Mouse (Mus musculus) left cerebral cortex, postnatal 36 days (tissue): Measurements from ENCODE around the gene Gpx7. TPM values are rescaled to one million over a fixed set of nuclear protein-coding genes. Genes with fewer than 3 reads are reported as not detected.

ENCODE experiments used
- DNase-seq, 2 experiments: peaks; one replicate each; pipeline ENCODE4 v3.0.0; 2021 to 2022; ENCODE audit warnings: low spot score in 2 of 2, mixed read lengths in 1 of 2
- intact Hi-C: fragments of 180-260 bp; cut with DNase I; formaldehyde crosslinking; loops from one replicate; pipeline ENCODE4 v1.15.1; 2025
- total RNA-seq, 2 experiments: library from RNA; stranded (reverse); gene quantifications; 2 replicates each; pipeline ENCODE4 v1.2.3; 2021

Gene Gpx7
- total RNA-seq, 2 experiments from 2014 or later, result 4.6 to 6.8 TPM

DNA sequence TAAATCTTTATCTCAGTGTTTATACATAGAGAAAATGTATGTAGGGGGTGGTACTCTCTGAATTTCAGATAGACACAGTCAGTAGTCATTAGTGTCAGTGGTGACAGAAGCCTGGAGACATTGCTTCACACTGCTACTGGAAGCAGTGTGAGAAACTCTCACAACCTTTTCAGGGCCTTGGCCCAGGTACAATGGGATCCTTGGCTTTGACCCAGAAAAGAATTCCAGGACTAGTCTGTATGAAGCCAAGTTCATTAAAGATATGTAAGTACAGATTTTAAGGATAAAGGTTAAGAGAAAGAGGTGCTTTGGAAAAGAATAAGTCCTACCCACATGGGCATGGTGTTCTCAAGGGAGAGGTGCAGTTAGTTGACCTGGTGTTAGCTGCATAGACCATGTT is 12.5 kb downstream of the Gpx7 start:
- no peak for DNase-seq
- intact Hi-C loops, result no loop called here

DNA sequence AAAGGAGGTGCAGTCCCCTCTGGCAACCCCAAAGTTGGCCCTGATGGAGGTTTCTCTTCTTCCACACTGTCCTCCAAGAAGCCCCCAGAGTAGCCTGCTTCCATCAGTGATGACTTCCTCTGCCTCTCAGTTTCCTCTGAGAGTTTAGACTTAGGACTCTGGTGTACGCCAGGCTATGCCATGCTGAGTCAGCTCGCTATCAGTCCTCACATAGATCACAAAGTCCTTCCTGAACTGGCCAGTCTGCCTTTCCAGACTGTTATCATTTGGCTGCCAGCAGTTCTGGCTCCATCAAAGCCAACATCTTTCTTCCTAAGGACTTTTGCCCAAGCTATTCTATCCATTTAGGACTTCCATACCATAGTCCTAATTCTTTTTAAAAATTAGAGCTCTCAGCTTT is 14.2 kb downstream of the Gpx7 start:
- intact Hi-C loops, result no loop called here
- DNase-seq, result no peak

DNA sequence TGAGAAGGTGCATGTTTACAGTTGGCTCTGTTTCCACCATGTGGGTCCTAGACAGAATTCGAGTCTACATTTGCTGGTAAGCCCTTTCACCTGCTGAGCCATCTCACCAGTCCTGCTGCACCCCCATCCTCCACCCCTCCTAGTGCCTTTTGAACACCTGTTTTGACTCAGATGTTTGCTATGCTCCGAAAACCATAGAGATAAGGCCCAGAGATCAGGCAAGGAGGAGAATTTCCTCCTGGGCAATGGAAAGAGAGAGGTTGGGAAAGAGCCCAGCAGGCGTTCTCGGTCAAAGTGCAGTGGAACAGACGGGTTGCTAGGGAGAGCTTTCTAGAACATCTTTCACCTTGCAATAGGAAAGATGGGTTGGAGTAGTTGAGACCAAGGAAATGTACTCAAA is 15.6 kb downstream of the Gpx7 start:
- no peak for DNase-seq
- intact Hi-C loops, result no loop called here

DNA sequence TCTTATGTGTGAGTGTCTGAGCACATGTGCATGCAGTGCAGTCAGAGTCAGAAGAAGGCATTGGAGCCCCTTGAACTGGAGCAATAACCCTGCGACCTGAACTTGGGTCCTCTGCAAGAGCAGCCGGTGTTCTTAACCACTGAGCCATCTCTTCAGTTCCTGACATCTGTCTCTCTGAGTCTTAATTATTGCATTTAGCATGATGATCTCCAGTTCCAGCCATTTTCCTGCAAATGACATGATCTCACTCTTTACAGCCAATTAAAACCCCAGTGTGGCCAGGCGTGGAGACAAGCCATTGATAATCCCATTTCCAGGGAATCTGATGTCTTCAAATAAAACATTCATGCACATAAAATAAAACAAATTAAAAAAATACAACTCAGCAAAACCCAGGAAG is 18.0 kb downstream of the Gpx7 start:
- intact Hi-C loops, result no loop called here
- no peak for DNase-seq

- intact Hi-C loops, result no loop called here
- peak; percentile 24 to 25 for DNase-seq
These were observed 19.0 kb downstream of the Gpx7 start for GRCm38 (mm10) chr4:108387681-108388253.

DNA sequence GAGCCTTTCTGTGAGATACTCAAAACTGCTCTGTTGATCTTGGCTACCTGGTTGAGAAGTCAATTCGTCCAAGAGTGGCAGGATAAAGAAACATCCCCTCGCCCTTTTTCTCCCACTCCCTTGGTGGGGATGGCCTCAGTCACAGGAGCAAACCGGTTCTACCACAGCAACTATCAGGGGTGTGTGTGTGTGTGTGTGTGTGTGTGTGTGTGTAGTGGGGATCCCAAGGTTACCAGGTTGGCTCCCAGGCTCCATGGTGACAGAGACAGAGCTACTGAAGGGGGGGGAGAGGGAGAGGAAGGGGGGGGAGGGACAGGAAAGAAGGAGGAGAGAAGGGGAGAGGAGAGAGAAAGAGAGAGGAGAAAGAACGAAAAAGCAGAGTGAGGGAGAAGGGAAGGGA is 19.7 kb downstream of the Gpx7 start:
- intact Hi-C loops, result no loop called here
- no peak for DNase-seq

GRCm38 (mm10) chr4:108386087-108386486 is 20.7 kb downstream of the Gpx7 start:
- DNase-seq, result no peak
- intact Hi-C loops, result no loop called here

DNA sequence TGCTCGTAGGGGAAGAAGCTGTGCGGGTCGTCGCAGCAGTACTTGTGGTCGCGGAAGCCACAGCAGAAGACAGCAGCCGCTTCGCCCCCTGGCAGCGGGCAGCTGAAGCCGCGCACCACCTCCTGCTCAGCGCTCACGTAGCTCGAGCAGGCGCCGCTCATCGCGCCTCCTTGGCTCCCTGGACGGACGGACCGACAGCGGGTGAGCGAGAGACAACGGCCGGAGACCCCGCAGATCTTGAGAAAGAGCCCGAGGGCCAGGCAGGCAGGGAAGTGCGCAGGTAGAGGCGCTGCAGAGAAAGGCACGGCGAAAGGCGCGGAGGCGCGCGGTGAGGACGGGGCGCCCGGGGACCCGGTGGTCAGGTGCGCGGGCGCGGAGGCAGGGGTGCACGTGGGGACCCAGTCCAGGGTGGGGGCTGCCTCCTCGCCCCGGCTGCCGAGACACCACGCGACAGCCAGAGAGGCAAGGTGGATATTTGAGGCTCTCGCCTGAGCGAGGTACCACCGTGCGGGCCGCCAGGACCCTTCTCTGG is 23.5 kb downstream of the Gpx7 start, which contains the start of gene Shisal2a:
Gene Shisal2a, minus strand, starts transcription at position 167 of the 532 bp plus-strand sequence.
- intact Hi-C loops, result no loop called here
- DNase-seq, result no peak

- no peak for DNase-seq
- intact Hi-C loops, result no loop called here
These were observed 26.6 kb downstream of the Gpx7 start for GRCm38 (mm10) chr4:108380146-108380545.

- no peak for DNase-seq
- intact Hi-C loops, result no loop called here
These were observed 27.3 kb downstream of the Gpx7 start for GRCm38 (mm10) chr4:108379476-108379875.

DNA sequence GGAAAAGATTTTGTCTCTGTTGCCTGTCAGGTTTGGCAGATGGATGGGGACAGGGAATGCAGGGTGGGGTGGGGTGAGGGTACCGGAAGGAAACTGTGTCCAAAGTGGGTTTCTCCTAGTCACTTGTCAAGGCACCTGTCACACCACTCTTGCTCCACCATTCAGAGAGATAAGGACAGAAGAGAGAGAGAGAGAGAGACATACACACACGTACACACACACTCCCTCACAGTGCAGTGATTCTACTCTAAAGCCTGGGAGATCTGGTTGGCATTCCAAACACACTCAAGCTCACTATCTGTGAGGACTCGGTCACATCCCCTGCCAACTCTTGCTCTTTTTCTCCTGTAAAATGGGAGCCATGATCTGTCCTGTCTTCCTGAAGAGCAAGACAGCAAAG is 34.6 kb downstream of the Gpx7 start:
- no peak for DNase-seq
- intact Hi-C loops, result no loop called here

DNA sequence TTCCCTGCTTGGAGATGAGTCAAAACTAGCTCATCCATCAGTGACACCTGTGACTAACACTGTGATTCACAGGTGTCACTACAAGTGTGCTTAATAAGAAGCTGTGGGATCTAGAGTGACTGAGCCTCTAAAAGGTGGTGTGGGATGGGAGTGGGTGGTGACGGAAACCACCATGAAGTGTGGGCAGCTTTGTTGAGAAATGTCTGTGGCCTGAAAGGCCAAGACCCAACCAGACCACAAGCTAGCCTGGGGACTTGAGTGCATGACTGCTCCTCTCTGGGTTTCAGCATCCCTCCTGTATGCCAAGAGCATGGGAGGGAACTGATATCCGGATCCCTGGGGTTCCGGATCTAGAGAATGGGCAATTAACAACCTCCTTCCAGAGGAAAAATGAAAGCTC is 35.3 kb downstream of the Gpx7 start:
- DNase-seq, result no peak
- intact Hi-C loops, result no loop called here

- no peak for DNase-seq
- intact Hi-C loops, result no loop called here
These were observed 36.4 kb downstream of the Gpx7 start for GRCm38 (mm10) chr4:108370409-108370808.

- DNase-seq, result no peak
- intact Hi-C loops, result no loop called here
These were observed 37.5 kb downstream of the Gpx7 start for GRCm38 (mm10) chr4:108369254-108369653.

DNA sequence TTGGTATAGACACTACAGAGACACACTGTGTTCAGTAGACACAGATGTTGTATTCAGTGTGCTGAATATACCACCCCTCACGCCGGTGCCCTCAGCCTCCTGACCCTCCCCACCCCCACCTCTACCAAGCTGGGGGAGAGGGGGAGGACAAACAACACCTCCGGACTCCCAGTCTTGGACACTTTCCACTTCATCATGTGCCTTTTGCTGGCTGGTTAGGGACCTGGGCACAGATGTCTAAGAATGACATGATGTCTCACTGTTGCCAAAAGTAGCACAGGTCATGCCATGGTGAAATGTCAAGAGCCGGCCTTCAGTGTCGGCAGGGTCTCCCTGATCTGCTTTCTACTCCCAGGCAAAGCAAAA is 42.7 kb downstream of the Gpx7 start:
- intact Hi-C loops, result no loop called here
- no peak for DNase-seq

DNA sequence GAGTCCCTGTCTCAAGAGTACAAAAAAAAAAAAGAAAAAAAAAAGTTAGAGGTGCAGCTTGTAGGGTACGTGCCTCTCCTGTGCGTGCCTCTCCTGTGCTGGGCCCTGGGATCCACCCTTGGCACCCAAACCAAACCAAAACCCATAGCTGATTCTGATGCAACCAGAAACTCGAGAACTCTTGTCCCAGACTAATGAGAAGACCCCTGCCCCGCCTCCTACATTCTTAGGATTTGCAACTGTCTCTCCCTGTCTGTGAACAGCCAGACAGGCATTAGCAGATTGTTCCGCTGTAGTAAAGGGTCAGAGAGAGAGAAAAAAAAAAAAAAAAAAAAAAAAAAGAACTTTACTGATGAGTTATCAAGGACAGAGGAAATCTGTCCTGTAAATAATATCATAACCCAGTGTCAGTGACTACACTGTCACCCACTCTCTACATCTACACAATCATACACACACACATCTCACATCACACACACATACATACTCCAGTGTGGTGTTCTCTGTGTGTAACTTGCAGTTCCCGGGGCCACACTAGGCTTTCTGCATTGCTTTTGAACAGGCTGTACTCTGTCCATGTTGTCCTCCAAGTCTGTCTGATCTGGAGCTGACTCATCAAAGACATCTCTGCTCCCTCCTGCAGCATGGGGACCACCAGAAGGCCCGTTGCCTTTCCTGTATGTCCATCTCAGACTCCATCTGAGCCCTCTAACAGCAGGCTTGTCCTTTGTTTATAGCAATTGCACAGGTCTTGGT is 43.2 kb downstream of the Gpx7 start:
- intact Hi-C loops, result no loop called here
- DNase-seq, result no peak

GRCm38 (mm10) chr4:108362321-108363261 is 44.2 kb downstream of the Gpx7 start:
- DNase-seq, result no peak
- intact Hi-C loops, result no loop called here

- intact Hi-C loops, result no loop called here
These were observed 46.4 kb downstream of the Gpx7 start for GRCm38 (mm10) chr4:108360136-108361055.

DNA sequence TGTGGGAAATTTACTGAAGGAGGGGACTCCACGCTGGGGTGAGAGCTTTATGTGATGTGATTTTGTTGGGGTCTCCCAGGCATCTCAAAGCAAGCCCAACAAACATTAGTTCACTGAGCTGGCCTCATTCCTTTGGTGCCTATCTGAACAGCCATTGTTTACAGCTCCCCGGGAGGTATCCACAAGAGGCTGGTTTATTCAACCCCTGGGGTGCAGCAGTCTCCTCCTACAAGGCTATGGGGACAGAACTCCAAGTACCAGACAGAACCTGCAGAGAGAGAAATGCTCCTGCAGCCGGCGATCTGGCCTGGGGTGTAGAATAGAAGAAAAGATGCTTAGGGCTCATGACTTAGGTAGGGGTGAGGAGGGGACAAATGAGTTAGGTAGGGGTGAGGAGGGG is 48.3 kb downstream of the Gpx7 start:
- intact Hi-C loops, result loop anchor here (5.0 kb wide), 1 partner anchor 99 kb away; the partner anchor contains the start of gene Tut4
- DNase-seq, result no peak

More at GRCm38 (mm10) chr4:108360136-108361055, 46.4 kb downstream of the Gpx7 start:
- peak; percentile 10 to 55 for DNase-seq
